ENCODE assay signal across 9 mouse cellular contexts in the genomic region with DNA sequence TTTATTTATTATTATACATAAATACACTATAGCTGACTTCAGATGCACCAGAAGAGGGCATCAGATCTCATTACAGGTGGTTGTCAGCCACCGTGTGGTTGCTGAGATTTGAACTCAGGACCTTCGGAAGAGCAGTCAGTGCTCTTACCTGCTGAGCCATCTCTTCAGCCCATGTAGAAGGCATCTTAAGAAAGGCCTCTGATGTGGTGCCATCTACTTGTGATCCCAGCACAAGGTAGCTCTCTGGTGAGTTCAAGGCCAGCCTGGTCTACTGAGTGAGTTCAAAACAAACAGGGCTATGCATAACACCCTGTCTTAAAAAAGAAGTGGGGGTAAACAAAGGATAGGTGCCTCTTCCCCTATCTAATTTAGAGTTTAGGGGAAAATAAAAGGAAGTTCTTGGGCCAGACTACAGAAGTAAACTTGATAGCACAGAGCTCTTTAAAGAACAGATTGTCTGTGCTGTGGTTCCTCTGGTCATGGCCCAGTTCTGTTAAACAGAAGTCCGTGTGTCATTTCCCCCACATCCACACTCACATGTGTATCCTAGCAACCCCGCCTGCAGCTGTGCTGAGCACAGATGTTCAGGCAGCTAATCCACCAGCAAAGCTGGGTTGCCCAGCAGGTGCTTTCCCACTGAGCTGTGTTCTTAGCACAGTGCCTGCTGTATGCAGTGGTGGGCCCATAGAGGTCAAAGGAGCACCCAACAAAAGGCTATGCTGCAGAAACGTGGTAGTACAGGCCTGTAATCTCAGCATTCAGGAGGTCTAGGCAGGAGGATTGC.
A peak's percentile ranks its signal among the peaks of the same experiment; 100 is the strongest.
DNase-seq lines count a peak whose midpoint lies in the region; ATAC-seq and TF ChIP-seq lines count a peak whose summit lies in the region.
"Had no signal": no experiment of that assay in that cellular context is flagged by ENCODE, and none has a peak within 500 bp of the region (broad histone marks: within the 10 kb centered on the region; RNA-seq: fewer than 3 reads in every experiment).

No protein-coding gene starts in this region.

- no peak for ATAC-seq in lung, postnatal 0 days
- no peak for ATAC-seq in liver, embryonic 14.5 days (ENCODE audit: insufficient read depth)

- H3K9me3 ChIP-seq in lung, postnatal 0 days (ENCODE audit: low read length) = no peaks in the 10 kb centered on the region
- no peaks in the 10 kb centered on the region for H3K9me3 ChIP-seq in liver, embryonic 14.5 days (ENCODE audit: control insufficient read depth, low read length)
- H3K9me3 ChIP-seq: midbrain, embryonic 12.5 days had no signal

- H3K27me3 ChIP-seq in lung, postnatal 0 days (replicated peaks; ENCODE audit: insufficient read depth, low read length) = no peaks in the 10 kb centered on the region
- H3K27me3 ChIP-seq in liver, embryonic 14.5 days (ENCODE audit: control insufficient read depth, insufficient read depth, low read length) = no peaks in the 10 kb centered on the region
- H3K27me3 ChIP-seq: midbrain, embryonic 12.5 days had no signal

- 55% methylated on average over 5 of the region's 5 CpGs for WGBS in lung, postnatal 0 days
- 46% methylated on average over 5 of the region's 5 CpGs for WGBS in liver, embryonic 14.5 days (ENCODE audit: insufficient replicate concordance)

- H3K9ac ChIP-seq in lung, postnatal 0 days (replicated peaks; ENCODE audit: low read depth) = no peak overlapping the region
- H3K9ac ChIP-seq in liver, embryonic 14.5 days (replicated peaks) = no peak overlapping the region
- H3K9ac ChIP-seq: midbrain, embryonic 12.5 days had no signal

- TF ChIP-seq CTCF in lung, postnatal 0 days (IDR thresholded peaks at IDR 0.05) = no peak
- 0 out of 2 replicates have a peak, but pooled peaks have one; percentile 2 for TF ChIP-seq CTCF in liver, embryonic 14.5 days (IDR thresholded peaks at IDR 0.05; ENCODE audit: low read depth)

- no peak overlapping the region for H3K27ac ChIP-seq in lung, postnatal 0 days (ENCODE audit: low read length)
- H3K27ac ChIP-seq in liver, embryonic 14.5 days = no peak overlapping the region
- H3K27ac ChIP-seq: midbrain, embryonic 12.5 days had no signal

- no peak for TF ChIP-seq EP300 in lung, postnatal 0 days (IDR thresholded peaks at IDR 0.05)
- TF ChIP-seq EP300 in liver, embryonic 14.5 days (IDR thresholded peaks at IDR 0.05; ENCODE audit: low read depth) = no peak

- no peak overlapping the region for H3K4me2 ChIP-seq in lung, postnatal 0 days (replicated peaks; ENCODE audit: low read depth, low read length)
- H3K4me2 ChIP-seq in liver, embryonic 14.5 days (ENCODE audit: low read depth) = no peak overlapping the region
- H3K4me2 ChIP-seq: midbrain, embryonic 12.5 days had no signal

- peaks cover 16% of the 10 kb centered on the region for H3K4me1 ChIP-seq in lung, postnatal 0 days (ENCODE audit: insufficient read depth, low read depth, low read length)
- peaks cover 0 to 20% of the 10 kb centered on the region in 2 experiments; a peak in 2 of 4 replicates for H3K4me1 ChIP-seq in liver, embryonic 14.5 days (replicated peaks; ENCODE audit: control insufficient read depth in 2 of 2, insufficient read depth in 2 of 2, low read length in 1 of 2)

- no peaks in the 10 kb centered on the region for H3K36me3 ChIP-seq in lung, postnatal 0 days (ENCODE audit: insufficient read depth, low read length)
- H3K36me3 ChIP-seq in liver, embryonic 14.5 days (replicated peaks; ENCODE audit: control insufficient read depth, insufficient read depth, low read depth) = no peaks in the 10 kb centered on the region
- H3K36me3 ChIP-seq: midbrain, embryonic 12.5 days had no signal

- no peak overlapping the region for H3K4me3 ChIP-seq in lung, postnatal 0 days (ENCODE audit: low read depth, low read length)
- H3K4me3 ChIP-seq in liver, embryonic 14.5 days (ENCODE audit: insufficient read depth in 1 of 2, low read depth in 2 of 2, low read length in 2 of 2) = no peak overlapping the region
- H3K4me3 ChIP-seq: midbrain, embryonic 12.5 days had no signal

- DNase-seq in adrenal gland, postnatal 14 days = peak; percentile 41
- no peak for DNase-seq in adrenal gland, postnatal 10 days
- peak; percentile 57 for DNase-seq in lung, postnatal 0 days (ENCODE audit: low spot score)
- DNase-seq in lung, postnatal 25 days (ENCODE audit: low spot score) = no peak
- DNase-seq in liver, embryonic 14.5 days (ENCODE audit: low read depth in 3 of 3, low spot score in 3 of 3) = no peak
- peak; percentile 87 for DNase-seq in thymus, postnatal 0 days (ENCODE audit: low spot score)
- DNase-seq in kidney, adult 11 months = no peak
- DNase-seq in adrenal gland, postnatal 4 days (ENCODE audit: low spot score in 2 of 2) = no peak

Comparison
In these comparisons a context has a peak if more than half of its experiments do, and no peak if none do; other contexts are left out.
1. DNase-seq: peak in adrenal gland, postnatal 14 days (single experiment), lung, postnatal 0 days (single experiment) and thymus, postnatal 0 days (single experiment); none in adrenal gland, postnatal 10 days (single experiment), lung, postnatal 25 days (single experiment), liver, embryonic 14.5 days (0 of 3), kidney, adult 11 months (single experiment) and adrenal gland, postnatal 4 days (0 of 2).